Mouse (Mus musculus) embryonic facial prominence, embryonic 14.5 days (tissue): ENCODE data around the gene Rnpep. TPM values are rescaled to one million over a fixed set of nuclear protein-coding genes. Genes with fewer than 3 reads are reported as not detected.
A peak's percentile ranks its signal among the peaks of the same experiment; 100 is the strongest.

Experiments used
- ATAC-seq: fragments of 200-750 bp; cut with Nextera tagmentation; 2 replicates; pipeline ENCODE4 v1.8.0; 2017; ENCODE audit warnings: low read depth, moderate number of reproducible peaks, moderate TSS enrichment
- DNase-seq: peaks from one replicate; pipeline ENCODE4 v3.0.0-alpha.2; 2015; ENCODE audit warnings: low spot score
- H3K27ac ChIP-seq: fragments of 300-500 bp; sonication (generic); replicated peaks from 2 replicates; pipeline ENCODE4 v1.5.1; 2014; ENCODE audit warnings: low read depth, mild to moderate bottlenecking, low read length, moderate library complexity
- H3K27me3 ChIP-seq: fragments of 300-500 bp; sonication (generic); replicated peaks from 2 replicates; pipeline ENCODE4 v1.6.1; 2014; ENCODE audit warnings: low read length; ENCODE audit not compliant: control insufficient read depth, insufficient read depth
- H3K36me3 ChIP-seq: fragments of 300-500 bp; sonication (generic); 2 replicates; pipeline ENCODE4 v1.6.1; 2014; ENCODE audit warnings: low read length, mixed read lengths; ENCODE audit not compliant: control insufficient read depth, insufficient read depth
- H3K4me1 ChIP-seq: fragments of 300-500 bp; sonication (generic); 2 replicates; pipeline ENCODE4 v1.6.1; 2014; ENCODE audit warnings: antibody characterized with exemption, low read length; ENCODE audit not compliant: control insufficient read depth, insufficient read depth
- H3K4me2 ChIP-seq: fragments of 300-500 bp; sonication (generic); 2 replicates; pipeline ENCODE4 v1.6.1; 2014; ENCODE audit warnings: low read depth, mild to moderate bottlenecking, low read length, moderate library complexity, mixed read lengths
- H3K4me3 ChIP-seq: fragments of 300-500 bp; sonication (generic); 2 replicates; pipeline ENCODE4 v1.5.1; 2014; ENCODE audit warnings: low read depth, mild to moderate bottlenecking, low read length
- H3K9ac ChIP-seq: fragments of 300-500 bp; sonication (generic); 2 replicates; pipeline ENCODE4 v1.6.1; 2014; ENCODE audit warnings: low read depth, mild to moderate bottlenecking, low read length, moderate library complexity, mixed read lengths
- H3K9me3 ChIP-seq: fragments of 300-500 bp; sonication (generic); 2 replicates; pipeline ENCODE4 v1.6.1; 2016; ENCODE audit warnings: low read length; ENCODE audit not compliant: control insufficient read depth
- WGBS: fragments of 180-500 bp; shearing (Covaris S2); extraction: QIAGEN DNeasy Blood & Tissue Kit; methylation state at CpG from one replicate; pipeline ENCODE4 v1.1.7; 2014; 5-methylcytosine and 5-hydroxymethylcytosine counted together
- polyA plus RNA-seq: library from polyadenylated mRNA; unstranded; fragments of >200 nt; fragmentation: Nextera tagmentation; extraction: Ambion mirVana; gene quantifications from 2 replicates; pipeline ENCODE4 v1.2.1, GENCODE M21; 2014

The Rnpep gene
- polyA plus RNA-seq, 1 experiment from 2014 or later, result 78.1 TPM

DNA sequence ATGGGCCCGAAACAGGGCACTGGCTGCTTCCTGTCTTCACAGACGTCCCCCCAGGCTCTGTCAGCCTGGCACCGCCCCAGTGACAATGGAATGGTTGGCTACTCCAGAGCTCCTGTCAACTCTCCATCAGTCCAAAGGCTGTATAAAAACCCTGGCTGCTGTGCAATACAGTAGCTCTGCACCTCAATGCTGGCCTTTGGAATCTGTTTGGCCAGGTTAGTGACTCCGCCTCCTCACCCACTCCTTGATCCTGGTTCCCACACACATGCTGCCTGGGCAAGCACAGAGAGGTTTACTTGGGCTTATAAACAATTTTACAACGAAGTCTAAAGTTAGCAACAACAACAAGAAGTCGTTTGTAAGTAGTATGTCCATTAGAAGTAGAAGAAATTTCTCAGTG is 27.5 kb upstream of the Rnpep start:
- Histone ChIP-seq H3K9me3 (no peaks in the 10 kb centered on the region), H3K27ac (no peak overlapping the region), H3K4me1 (peaks cover 16% of the 10 kb centered on the region), H3K9ac (no peak overlapping the region), H3K4me3 (no peak overlapping the region), H3K27me3 (no peaks in the 10 kb centered on the region), H3K4me2 (no peak overlapping the region), H3K36me3 (peaks cover 36% of the 10 kb centered on the region)
- DNase-seq (no peak), ATAC-seq (no peak)
- 76% methylated on average over 6 of the region's 6 CpGs for WGBS

DNA sequence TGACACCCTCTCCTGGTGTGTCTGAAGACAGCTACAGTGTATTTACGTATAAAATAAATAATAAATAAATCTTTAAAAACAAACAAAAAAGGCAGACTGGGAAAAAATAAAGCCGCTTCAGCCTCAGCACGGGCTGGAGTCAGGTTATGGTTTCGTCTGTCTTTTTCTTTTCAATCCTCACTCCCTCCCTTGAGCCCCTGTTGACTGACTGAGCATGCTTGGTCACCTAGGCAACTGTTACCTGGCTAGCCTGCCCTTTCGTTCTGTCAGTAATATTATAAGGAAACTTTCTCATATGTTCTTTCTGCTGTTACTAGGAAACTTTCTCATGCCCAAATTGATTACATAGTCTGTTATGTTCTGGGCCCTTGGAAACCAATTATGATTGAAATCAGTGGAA is 7.0 kb upstream of the Rnpep start:
- peak; percentile 24 for DNase-seq
- Histone ChIP-seq H3K9ac (no peak overlapping the region), H3K27me3 (no peaks in the 10 kb centered on the region), H3K36me3 (peaks cover 13% of the 10 kb centered on the region), H3K27ac (no peak overlapping the region), H3K4me1 (no peaks in the 10 kb centered on the region), H3K4me3 (no peak overlapping the region), H3K9me3 (no peaks in the 10 kb centered on the region), H3K4me2 (no peak overlapping the region)
- 0 out of 2 replicates have a peak, but pooled peaks have one; percentile 60 for ATAC-seq
- 65% methylated on average over 5 of the region's 5 CpGs for WGBS

- Histone ChIP-seq H3K27ac (no peak overlapping the region), H3K4me2 (no peak overlapping the region), H3K4me1 (0 out of 2 replicates have a peak, but pooled peaks cover 1% of the 10 kb centered on the region), H3K9ac (no peak overlapping the region), H3K9me3 (no peaks in the 10 kb centered on the region), H3K27me3 (no peaks in the 10 kb centered on the region), H3K4me3 (no peak overlapping the region), H3K36me3 (no peaks in the 10 kb centered on the region)
- ATAC-seq (no peak), DNase-seq (no peak)
- WGBS, result 63% methylated on average over 2 of the region's 2 CpGs
These were observed 2.4 kb upstream of the Rnpep start for GRCm38 (mm10) chr1:135286311-135286710.

- 2% methylated on average over 6 of the region's 48 CpGs for WGBS
- peak; percentile 78 for ATAC-seq
- peaks cover 11% of the 10 kb centered on the region for H3K36me3 ChIP-seq
- H3K9me3 ChIP-seq, result no peaks in the 10 kb centered on the region
- H3K27me3 ChIP-seq, result no peaks in the 10 kb centered on the region
- peaks cover 7% of the 10 kb centered on the region; the same call in 1 of the 2 replicates for H3K4me1 ChIP-seq
- DNase-seq, result peak; percentile 58
- H3K27ac ChIP-seq, result peak overlapping the region; percentile 91
- peak overlapping the region; percentile 92 for H3K9ac ChIP-seq
- H3K4me2 ChIP-seq, result peak overlapping the region; percentile 74
- peak overlapping the region; percentile 86 for H3K4me3 ChIP-seq
These were observed 528 bp downstream of the Rnpep start for GRCm38 (mm10) chr1:135283287-135283825.

DNA sequence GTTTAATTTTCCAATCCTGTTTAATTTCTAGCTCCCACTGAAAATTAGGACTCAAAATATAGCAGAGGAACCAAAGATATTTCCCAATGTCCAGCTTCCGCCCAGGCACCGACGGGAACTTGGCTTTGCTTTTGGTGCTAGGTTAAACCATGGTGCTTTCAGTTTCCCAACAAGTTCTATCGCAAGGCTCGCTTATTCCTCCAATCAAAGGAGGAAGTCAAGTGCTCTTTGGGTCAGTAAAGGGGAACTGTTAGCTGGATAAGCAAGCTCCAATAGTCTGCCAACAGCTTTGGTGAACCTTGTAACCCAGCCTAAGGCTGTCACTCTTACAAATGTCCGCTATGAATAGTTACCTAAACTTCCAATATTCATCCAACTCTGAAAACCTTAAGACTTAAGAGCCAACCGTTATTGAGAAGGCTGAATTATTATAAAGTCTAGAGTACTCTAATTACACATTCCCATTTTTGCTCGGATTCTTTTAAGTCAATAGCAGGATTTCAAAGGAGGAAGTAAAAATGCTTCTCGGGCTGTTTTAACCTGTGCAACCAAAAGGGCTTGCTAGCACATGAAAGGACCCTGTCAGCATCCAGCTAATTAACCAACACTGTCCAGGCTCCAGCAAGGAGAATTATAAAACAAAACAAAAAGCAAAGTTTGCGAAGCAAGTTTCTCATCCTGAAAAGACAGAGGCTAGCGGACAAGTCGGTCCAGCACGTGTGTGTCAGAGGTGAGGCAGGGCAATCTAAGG is 1.2 kb downstream of the Rnpep start:
- peak overlapping the region; percentile 74 for H3K4me2 ChIP-seq
- peaks cover 7% of the 10 kb centered on the region; the same call in 1 of the 2 replicates for H3K4me1 ChIP-seq
- peak overlapping the region; percentile 91 for H3K27ac ChIP-seq
- no peaks in the 10 kb centered on the region for H3K27me3 ChIP-seq
- 31% methylated on average over 13 of the region's 13 CpGs for WGBS
- H3K9ac ChIP-seq, result peak overlapping the region; percentile 92
- peaks cover 18% of the 10 kb centered on the region for H3K36me3 ChIP-seq
- no peaks in the 10 kb centered on the region for H3K9me3 ChIP-seq
- DNase-seq (peak; percentile 53), ATAC-seq (no peak; the same call in 1 of the 2 replicates)
- peak overlapping the region; percentile 86 for H3K4me3 ChIP-seq

GRCm38 (mm10) chr1:135281841-135282240 is 2.0 kb downstream of the Rnpep start:
- H3K36me3 ChIP-seq, result peaks cover 26% of the 10 kb centered on the region
- H3K27ac ChIP-seq, result no peak overlapping the region
- H3K9me3 ChIP-seq, result no peaks in the 10 kb centered on the region
- no peak overlapping the region for H3K4me2 ChIP-seq
- DNase-seq (no peak), ATAC-seq (no peak)
- H3K4me1 ChIP-seq, result peaks cover 7% of the 10 kb centered on the region; the same call in 1 of the 2 replicates
- 95% methylated on average over 17 of the region's 17 CpGs for WGBS
- H3K4me3 ChIP-seq, result no peak overlapping the region
- no peak overlapping the region for H3K9ac ChIP-seq
- no peaks in the 10 kb centered on the region for H3K27me3 ChIP-seq

DNA sequence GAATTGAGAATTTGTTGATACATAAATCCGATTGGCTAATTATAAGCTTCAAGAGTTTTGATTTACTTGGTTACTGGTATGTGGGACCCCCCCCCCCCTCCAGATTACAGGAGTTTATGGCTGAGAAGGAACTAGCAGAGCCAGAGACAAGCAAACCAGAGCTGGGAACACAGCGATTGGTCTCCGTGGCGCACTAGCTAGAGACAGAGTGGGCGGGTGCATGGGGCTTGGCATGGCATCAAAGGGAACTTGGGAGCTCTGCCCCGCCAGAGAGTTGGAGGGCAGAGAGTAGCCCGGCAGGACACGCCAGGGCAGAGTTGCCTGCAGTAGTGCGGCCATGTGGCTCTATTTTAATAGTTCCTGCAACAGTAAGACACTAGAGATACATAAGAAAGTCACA is 3.2 kb downstream of the Rnpep start:
- WGBS, result 81% methylated on average over 9 of the region's 9 CpGs
- DNase-seq, result peak; percentile 74
- ATAC-seq, result no peak
- Histone ChIP-seq H3K9ac (no peak overlapping the region), H3K27me3 (no peaks in the 10 kb centered on the region), H3K4me2 (no peak overlapping the region), H3K4me3 (no peak overlapping the region), H3K4me1 (peaks cover 7% of the 10 kb centered on the region; the same call in 1 of the 2 replicates), H3K9me3 (no peaks in the 10 kb centered on the region), H3K27ac (no peak overlapping the region), H3K36me3 (peaks cover 37% of the 10 kb centered on the region)

DNA sequence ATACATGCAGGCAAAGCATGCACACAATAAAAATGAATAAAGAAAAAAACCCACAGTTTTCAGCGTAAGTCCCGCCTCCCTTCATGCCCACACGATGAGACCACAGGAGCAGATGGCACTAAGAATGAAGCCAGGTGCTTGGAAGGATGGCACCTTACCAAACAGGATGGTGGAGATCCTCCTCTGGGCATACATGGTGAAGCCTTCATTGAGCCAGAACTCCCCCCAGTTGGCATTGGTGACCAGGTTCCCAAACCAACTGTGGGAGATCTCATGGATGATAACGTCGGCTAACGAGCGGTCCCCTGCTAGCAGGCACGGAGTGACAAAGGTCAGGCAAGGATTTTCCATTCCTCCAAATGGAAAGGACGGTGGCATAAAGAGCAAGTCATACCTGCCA is 12.5 kb downstream of the Rnpep start:
- no peak overlapping the region for H3K4me2 ChIP-seq
- H3K9ac ChIP-seq, result no peak overlapping the region
- H3K4me1 ChIP-seq, result no peaks in the 10 kb centered on the region
- H3K36me3 ChIP-seq, result peaks cover 64% of the 10 kb centered on the region
- WGBS, result 89% methylated on average over 9 of the region's 9 CpGs
- DNase-seq (no peak), ATAC-seq (no peak)
- H3K27ac ChIP-seq, result no peak overlapping the region
- no peaks in the 10 kb centered on the region for H3K9me3 ChIP-seq
- no peaks in the 10 kb centered on the region for H3K27me3 ChIP-seq
- no peak overlapping the region for H3K4me3 ChIP-seq
